Mouse (Mus musculus) embryonic facial prominence, embryonic 12.5 days (tissue): ENCODE measurements at regions not wholly inside any gene's neighbourhood (a gene's known extent, or its start where the extent isn't known, plus 50 kb on each side); places are given as distances from the start of the nearest gene placed in this dataset.

ENCODE experiments used
- ATAC-seq: fragments of 200-750 bp; cut with Nextera tagmentation; 2 replicates; pipeline ENCODE4 v1.8.0; 2017; ENCODE audit not compliant: insufficient number of reproducible peaks, insufficient read depth, low FRiP score, low TSS enrichment
- H3K27ac ChIP-seq: fragments of 300-500 bp; sonication (generic); 2 replicates; pipeline ENCODE4 v1.5.1; 2016; ENCODE audit warnings: mild to moderate bottlenecking
- H3K27me3 ChIP-seq: fragments of 300-500 bp; sonication (generic); 2 replicates; pipeline ENCODE4 v1.6.1; 2016; ENCODE audit warnings: mild to moderate bottlenecking, moderate library complexity
- H3K36me3 ChIP-seq: fragments of 300-500 bp; sonication (generic); 2 replicates; pipeline ENCODE4 v1.6.1; 2016; ENCODE audit warnings: mild to moderate bottlenecking
- H3K4me1 ChIP-seq: fragments of 300-500 bp; sonication (generic); 2 replicates; pipeline ENCODE4 v1.6.1; 2016
- H3K4me2 ChIP-seq: fragments of 300-500 bp; sonication (generic); replicated peaks from 2 replicates; pipeline ENCODE4 v1.6.1; 2016; ENCODE audit warnings: mild to moderate bottlenecking, moderate library complexity
- H3K4me3 ChIP-seq: fragments of 300-500 bp; sonication (generic); 2 replicates; pipeline ENCODE4 v1.5.1; 2016; ENCODE audit warnings: mild to moderate bottlenecking
- H3K9ac ChIP-seq: fragments of 300-500 bp; sonication (generic); 2 replicates; pipeline ENCODE4 v1.6.1; 2016; ENCODE audit warnings: mild to moderate bottlenecking, moderate library complexity
- H3K9me3 ChIP-seq: fragments of 300-500 bp; sonication (generic); 2 replicates; pipeline ENCODE4 v1.6.1; 2016; ENCODE audit warnings: mild to moderate bottlenecking, moderate library complexity
- WGBS: fragments of 180-500 bp; shearing (Covaris S2); methylation state at CpG from one replicate; pipeline ENCODE4 v1.1.7; 2016; 5-methylcytosine and 5-hydroxymethylcytosine counted together

DNA sequence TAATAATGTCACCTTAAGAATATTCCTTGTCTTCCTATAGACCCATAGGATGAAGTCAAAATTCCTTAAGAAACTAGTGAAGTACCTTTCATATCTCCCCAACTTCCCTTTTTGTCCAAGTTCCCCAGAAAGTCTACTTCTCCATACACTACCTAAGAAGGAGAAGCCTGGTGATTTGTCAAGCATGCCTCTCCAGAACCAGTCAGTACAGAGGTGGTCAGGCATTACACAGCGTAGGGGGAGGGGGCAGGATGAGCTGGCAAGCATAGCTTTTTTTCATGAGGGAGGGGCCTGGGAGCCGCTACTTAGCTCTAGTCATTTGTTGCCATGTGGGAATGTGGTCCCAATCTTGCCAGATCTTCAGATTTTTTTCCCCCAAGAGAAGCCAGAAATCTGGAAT lies 54.0 kb upstream of the Satb2 start:
- H3K4me2 ChIP-seq: no peak overlapping the region
- H3K27ac ChIP-seq: no peak overlapping the region
- no peaks in the 10 kb centered on the region for H3K36me3 ChIP-seq
- no peak overlapping the region for H3K4me3 ChIP-seq
- no peaks in the 10 kb centered on the region for H3K27me3 ChIP-seq
- 85% methylated on average over 2 of the region's 2 CpGs for WGBS
- no peaks in the 10 kb centered on the region for H3K9me3 ChIP-seq
- no peak overlapping the region for H3K9ac ChIP-seq
- no peak for ATAC-seq
- H3K4me1 ChIP-seq: no peaks in the 10 kb centered on the region

GRCm38 (mm10) chr1:57033244-57033643 lies 54.8 kb upstream of the Satb2 start:
- H3K27ac ChIP-seq: no peak overlapping the region
- no peak overlapping the region for H3K4me3 ChIP-seq
- no peak overlapping the region for H3K4me2 ChIP-seq
- no peaks in the 10 kb centered on the region for H3K36me3 ChIP-seq
- no peak for ATAC-seq
- 84% methylated on average over 2 of the region's 2 CpGs for WGBS
- H3K9ac ChIP-seq: no peak overlapping the region
- H3K27me3 ChIP-seq: no peaks in the 10 kb centered on the region
- no peaks in the 10 kb centered on the region for H3K9me3 ChIP-seq
- H3K4me1 ChIP-seq: no peaks in the 10 kb centered on the region

- no peak for ATAC-seq
- no peak overlapping the region for H3K9ac ChIP-seq
- H3K27me3 ChIP-seq: no peaks in the 10 kb centered on the region
- H3K27ac ChIP-seq: no peak overlapping the region
- H3K36me3 ChIP-seq: no peaks in the 10 kb centered on the region
- H3K4me3 ChIP-seq: no peak overlapping the region
- H3K4me1 ChIP-seq: no peaks in the 10 kb centered on the region
- no peak overlapping the region for H3K4me2 ChIP-seq
- 74% methylated on average over 6 of the region's 6 CpGs for WGBS
- no peaks in the 10 kb centered on the region for H3K9me3 ChIP-seq
These were observed 56.0 kb upstream of the Satb2 start for GRCm38 (mm10) chr1:57034411-57034810.

DNA sequence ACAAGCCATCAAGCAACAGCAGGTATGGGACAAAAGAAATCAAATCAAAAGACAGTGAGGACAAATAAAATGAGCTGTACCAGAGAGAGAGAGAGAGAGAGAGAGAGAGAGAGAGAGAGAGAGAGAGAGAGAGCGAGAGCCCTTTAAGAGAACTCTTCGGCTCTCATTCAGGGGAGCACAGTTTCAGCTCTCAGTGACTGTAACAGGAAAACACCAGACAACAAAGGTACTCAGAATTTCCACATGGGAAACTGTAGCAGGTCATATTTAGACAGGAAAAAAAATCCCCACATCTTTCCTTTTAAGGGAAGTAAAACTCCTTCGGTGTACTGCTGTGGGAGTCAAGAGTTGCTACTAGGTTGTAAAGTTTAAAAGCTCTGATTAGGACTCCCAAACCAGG lies 57.9 kb upstream of the Satb2 start:
- Histone ChIP-seq H3K27ac (no peak overlapping the region), H3K27me3 (no peaks in the 10 kb centered on the region)
- 80% methylated on average over 3 of the region's 3 CpGs for WGBS

DNA sequence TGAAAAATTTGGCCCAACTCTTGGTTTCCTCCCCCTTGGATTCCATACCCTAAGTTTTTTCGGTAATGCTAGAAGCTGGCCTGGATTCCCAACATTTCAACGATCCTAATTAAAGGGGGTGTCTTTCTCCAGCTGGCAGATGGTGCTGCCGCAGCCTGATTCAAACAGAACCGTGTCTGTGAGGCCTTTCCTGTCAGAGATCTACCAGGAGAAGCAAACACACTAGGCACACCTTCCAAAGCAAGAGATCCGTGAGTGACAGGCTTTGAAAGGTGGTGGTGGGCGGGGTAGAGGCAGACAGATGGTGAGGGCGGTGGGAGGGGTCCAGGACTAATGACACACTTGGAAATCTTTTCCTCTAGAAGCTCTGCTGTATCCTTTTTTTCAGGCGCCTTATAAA lies 61.8 kb upstream of the Satb2 start:
- ATAC-seq: no peak
- no peaks in the 10 kb centered on the region for H3K9me3 ChIP-seq
- WGBS: 42% methylated on average over 8 of the region's 8 CpGs
- no peak overlapping the region for H3K4me2 ChIP-seq
- no peak overlapping the region for H3K4me3 ChIP-seq
- H3K36me3 ChIP-seq: no peaks in the 10 kb centered on the region
- H3K9ac ChIP-seq: no peak overlapping the region
- no peak overlapping the region for H3K27ac ChIP-seq
- no peaks in the 10 kb centered on the region for H3K27me3 ChIP-seq
- H3K4me1 ChIP-seq: no peaks in the 10 kb centered on the region

More for the DNA sequence above, 57.9 kb upstream of the Satb2 start:
- Histone ChIP-seq H3K4me2 (no peak overlapping the region), H3K9ac (no peak overlapping the region), H3K4me1 (no peaks in the 10 kb centered on the region), H3K36me3 (no peaks in the 10 kb centered on the region), H3K9me3 (no peaks in the 10 kb centered on the region), H3K4me3 (no peak overlapping the region)
- ATAC-seq: no peak

GRCm38 (mm10) chr1:57041578-57041977 lies 63.1 kb upstream of the Satb2 start:
- Histone ChIP-seq H3K27ac (no peak overlapping the region), H3K4me3 (no peak overlapping the region), H3K9me3 (no peaks in the 10 kb centered on the region), H3K4me2 (no peak overlapping the region), H3K27me3 (no peaks in the 10 kb centered on the region), H3K36me3 (no peaks in the 10 kb centered on the region), H3K4me1 (no peaks in the 10 kb centered on the region), H3K9ac (no peak overlapping the region)
- ATAC-seq: no peak

DNA sequence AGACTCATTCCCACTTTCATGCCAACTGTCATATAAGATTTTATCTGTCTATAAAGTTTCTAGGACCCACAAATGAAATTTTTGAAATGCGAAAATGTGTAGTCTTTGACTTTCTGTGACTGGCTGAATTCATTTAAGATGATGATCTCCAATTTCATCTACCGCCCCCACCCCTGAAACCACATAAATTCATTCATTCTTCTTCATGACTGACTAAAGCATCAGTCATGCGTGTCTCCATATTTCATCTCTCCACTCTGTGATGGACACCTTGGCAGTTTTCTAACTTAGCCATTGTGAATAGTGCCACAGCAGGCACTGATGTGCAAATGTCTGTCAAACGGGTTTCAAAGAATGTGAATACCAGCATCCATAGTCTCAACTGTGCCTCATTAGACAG lies 75.4 kb upstream of the Satb2 start:
- Histone ChIP-seq H3K36me3 (no peaks in the 10 kb centered on the region), H3K4me3 (no peak overlapping the region), H3K27me3 (no peaks in the 10 kb centered on the region), H3K9me3 (no peaks in the 10 kb centered on the region), H3K27ac (no peak overlapping the region), H3K4me2 (no peak overlapping the region), H3K9ac (no peak overlapping the region), H3K4me1 (peaks cover 3% of the 10 kb centered on the region; the same call in 1 of the 2 replicates)
- no peak for ATAC-seq
- WGBS: 86% methylated on average over 4 of the region's 4 CpGs

- Histone ChIP-seq H3K27ac (no peak overlapping the region), H3K4me2 (no peak overlapping the region), H3K4me1 (peaks cover 9% of the 10 kb centered on the region; the same call in 1 of the 2 replicates), H3K27me3 (no peaks in the 10 kb centered on the region), H3K9ac (no peak overlapping the region), H3K9me3 (no peaks in the 10 kb centered on the region), H3K36me3 (no peaks in the 10 kb centered on the region), H3K4me3 (no peak overlapping the region)
- 84% methylated on average over 9 of the region's 9 CpGs for WGBS
- ATAC-seq: no peak
These were observed 77.5 kb upstream of the Satb2 start for GRCm38 (mm10) chr1:57055976-57056375.

GRCm38 (mm10) chr1:57059216-57059615 lies 80.8 kb upstream of the Satb2 start:
- Histone ChIP-seq H3K36me3 (no peaks in the 10 kb centered on the region), H3K4me2 (no peak overlapping the region), H3K27me3 (no peaks in the 10 kb centered on the region), H3K4me1 (peaks cover 9% of the 10 kb centered on the region; the same call in 1 of the 2 replicates), H3K9ac (no peak overlapping the region), H3K4me3 (no peak overlapping the region), H3K9me3 (no peaks in the 10 kb centered on the region), H3K27ac (no peak overlapping the region)
- 33% methylated on average over 3 of the region's 3 CpGs for WGBS
- ATAC-seq: no peak

- no peak for ATAC-seq
- WGBS: 71% methylated on average over 3 of the region's 3 CpGs
- no peaks in the 10 kb centered on the region for H3K36me3 ChIP-seq
- H3K4me2 ChIP-seq: no peak overlapping the region
- H3K4me3 ChIP-seq: no peak overlapping the region
- H3K9me3 ChIP-seq: no peaks in the 10 kb centered on the region
- no peak overlapping the region for H3K9ac ChIP-seq
- H3K4me1 ChIP-seq: peaks cover 19% of the 10 kb centered on the region; the same call in 1 of the 2 replicates
- no peak overlapping the region for H3K27ac ChIP-seq
- H3K27me3 ChIP-seq: no peaks in the 10 kb centered on the region
These were observed 96.8 kb upstream of the Satb2 start for GRCm38 (mm10) chr1:57075221-57075620.

GRCm38 (mm10) chr1:57076696-57077095 lies 98.2 kb upstream of the Satb2 start:
- peaks cover 29% of the 10 kb centered on the region; the same call in 1 of the 2 replicates for H3K4me1 ChIP-seq
- H3K9ac ChIP-seq: no peak overlapping the region
- H3K27me3 ChIP-seq: no peaks in the 10 kb centered on the region
- ATAC-seq: no peak
- H3K27ac ChIP-seq: no peak overlapping the region
- 16% methylated on average over 8 of the region's 8 CpGs for WGBS
- no peaks in the 10 kb centered on the region for H3K36me3 ChIP-seq
- H3K4me3 ChIP-seq: no peak overlapping the region
- H3K9me3 ChIP-seq: no peaks in the 10 kb centered on the region
- 0 out of 2 replicates have a peak overlapping the region, but pooled peaks have one; percentile 22 for H3K4me2 ChIP-seq

DNA sequence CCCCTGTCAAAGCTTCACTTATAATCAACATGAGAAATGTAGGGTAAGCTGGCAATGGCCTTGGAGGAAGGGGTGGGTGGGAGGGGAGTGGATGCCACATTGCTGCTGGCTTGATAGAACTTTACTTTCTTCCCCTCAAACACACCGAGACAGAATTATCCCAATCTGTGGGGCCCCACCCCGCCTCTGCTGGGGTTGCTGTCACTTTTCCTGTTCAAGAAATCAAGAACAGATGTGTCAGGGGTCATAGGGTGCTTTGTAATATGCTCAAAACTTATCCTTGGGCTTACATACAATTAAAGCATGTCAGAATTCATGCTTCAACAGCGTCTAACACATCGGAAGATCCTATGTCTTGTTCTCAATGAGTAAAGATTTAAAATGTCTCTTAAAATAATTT lies 101.9 kb upstream of the Satb2 start:
- no peak for ATAC-seq
- 21% methylated on average over 4 of the region's 4 CpGs for whole genome bisulfite sequencing
- no peak overlapping the region for H3K9ac ChIP-seq
- no peak overlapping the region for H3K4me2 ChIP-seq
- H3K27ac ChIP-seq: no peak overlapping the region
- no peak overlapping the region for H3K4me3 ChIP-seq
- no peaks in the 10 kb centered on the region for H3K9me3 ChIP-seq
- H3K4me1 ChIP-seq: peaks cover 39% of the 10 kb centered on the region; the same call in 1 of the 2 replicates
- no peaks in the 10 kb centered on the region for H3K36me3 ChIP-seq
- H3K27me3 ChIP-seq: no peaks in the 10 kb centered on the region

GRCm38 (mm10) chr1:57083134-57083533 lies 104.7 kb upstream of the Satb2 start:
- H3K27me3 ChIP-seq: no peaks in the 10 kb centered on the region
- ATAC-seq: no peak
- no peak overlapping the region for H3K4me3 ChIP-seq
- H3K9ac ChIP-seq: no peak overlapping the region
- peaks cover 33% of the 10 kb centered on the region; the same call in 1 of the 2 replicates for H3K4me1 ChIP-seq
- H3K27ac ChIP-seq: no peak overlapping the region
- 45% methylated on average over 17 of the region's 17 CpGs for WGBS
- H3K9me3 ChIP-seq: no peaks in the 10 kb centered on the region
- no peaks in the 10 kb centered on the region for H3K36me3 ChIP-seq
- no peak overlapping the region for H3K4me2 ChIP-seq
